Mouse (Mus musculus) c-Kit-positive CD71-positive TER-119-negative erythroid progenitor cells, embryonic 14.5 days (primary cell): ENCODE data around the gene Ugt1a5.
"Not testable (repeated sequence)": the region's sequence is repeated elsewhere in the genome, so short reads cannot be mapped to it uniquely, and the experiment has no call there.

Source experiments
- DNase-seq: peaks from one replicate; pipeline ENCODE4 v3.0.0-alpha.2; 2013; ENCODE audit warnings: low read depth

The Ugt1a5 gene

DNA sequence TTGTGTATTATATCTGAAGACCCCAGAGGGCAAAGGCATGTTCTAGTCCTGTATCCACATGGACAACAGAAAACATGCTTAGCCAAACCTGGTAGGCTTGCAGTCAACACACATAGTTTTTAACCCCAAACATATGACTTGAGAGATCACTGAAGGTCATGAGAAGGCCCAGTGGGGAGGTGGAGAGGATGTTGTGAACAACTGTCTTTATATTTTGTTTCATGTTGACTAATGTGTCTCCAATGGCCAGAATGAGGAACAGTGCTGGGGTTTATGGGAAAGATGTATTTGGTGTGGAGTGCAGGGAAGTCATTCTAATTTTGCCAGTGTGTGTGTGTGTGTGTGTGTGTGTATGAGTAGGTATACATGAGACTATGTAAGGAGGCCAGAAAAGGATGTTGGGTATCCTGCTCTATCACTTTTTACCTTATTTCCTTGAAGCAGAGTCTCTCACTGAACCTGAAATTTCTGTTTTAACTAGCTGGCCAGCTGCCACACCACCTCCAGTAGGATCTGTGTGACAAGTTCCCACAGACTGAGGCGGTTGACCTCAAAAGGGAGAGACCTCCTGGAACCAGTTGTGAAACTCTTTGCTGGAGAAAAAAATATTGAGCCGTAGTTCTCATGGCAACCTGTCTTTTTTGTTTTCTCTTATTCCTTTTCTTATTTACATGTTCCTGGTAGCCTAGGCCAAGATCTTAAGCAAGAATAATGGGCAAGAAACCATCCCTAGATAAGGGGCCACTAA lies 58.4 kb downstream of the Ugt1a5 start:
- DNase-seq: no peak

DNA sequence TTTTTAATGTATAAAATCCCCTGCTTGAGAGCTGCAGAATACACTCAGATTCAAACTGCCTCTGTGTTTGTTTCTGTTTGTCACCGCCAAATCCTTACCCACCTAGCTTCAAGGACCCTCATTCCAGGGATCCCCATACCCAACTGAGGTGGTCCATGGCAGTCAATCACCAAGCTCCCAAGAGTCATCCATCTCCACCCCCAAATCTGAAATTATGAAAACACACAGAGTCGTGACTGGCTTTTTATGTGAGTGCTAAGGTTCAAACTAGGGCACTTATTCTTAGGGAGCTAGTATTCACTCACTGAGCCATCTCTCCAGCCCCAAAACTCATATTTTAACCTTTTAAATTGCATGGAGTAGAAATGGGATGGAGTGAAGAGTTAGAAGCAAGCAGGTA lies 59.5 kb downstream of the Ugt1a5 start:
- not testable (repeated sequence) for DNase-seq

GRCm38 (mm10) chr1:88225741-88226140 lies 59.9 kb downstream of the Ugt1a5 start:
- no peak for DNase-seq

DNA sequence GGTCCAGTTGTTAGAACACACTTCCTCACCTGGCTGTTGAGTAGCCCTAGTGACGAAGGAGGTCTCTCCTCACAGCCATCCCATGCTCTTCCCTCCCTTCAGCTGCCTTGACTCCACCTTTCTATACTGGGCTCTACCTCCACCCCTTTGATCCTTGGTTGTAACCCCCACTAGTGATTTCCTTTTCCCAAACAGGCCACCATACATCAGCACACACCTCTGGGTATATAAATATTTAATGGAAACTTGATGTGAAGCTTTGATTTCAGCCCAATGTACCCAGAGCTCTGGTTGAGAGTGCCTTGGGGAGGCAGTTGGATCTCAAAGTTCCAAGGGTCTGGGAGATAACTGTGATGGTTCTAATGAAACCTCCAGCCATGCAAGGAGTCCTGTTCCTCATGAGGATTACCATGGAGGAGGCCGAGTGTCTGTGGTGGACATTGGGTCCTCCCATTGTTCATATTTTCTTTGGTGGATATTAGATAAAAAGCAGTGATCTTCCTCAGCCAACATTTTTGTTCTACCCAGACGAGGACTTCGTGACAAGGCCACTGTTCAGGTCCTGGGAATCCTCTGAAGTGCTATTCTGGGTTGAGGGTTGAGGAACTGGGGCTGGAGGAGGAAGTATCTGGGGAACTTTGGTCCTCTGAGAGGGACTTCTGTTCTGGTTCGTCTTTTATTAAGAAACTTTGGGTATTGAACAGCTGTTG lies 61.0 kb downstream of the Ugt1a5 start, which contains the start of gene Mroh2a:
Mroh2a (plus strand) TSS at position 317 of the 710 bp plus-strand sequence.
- DNase-seq: no peak

DNA sequence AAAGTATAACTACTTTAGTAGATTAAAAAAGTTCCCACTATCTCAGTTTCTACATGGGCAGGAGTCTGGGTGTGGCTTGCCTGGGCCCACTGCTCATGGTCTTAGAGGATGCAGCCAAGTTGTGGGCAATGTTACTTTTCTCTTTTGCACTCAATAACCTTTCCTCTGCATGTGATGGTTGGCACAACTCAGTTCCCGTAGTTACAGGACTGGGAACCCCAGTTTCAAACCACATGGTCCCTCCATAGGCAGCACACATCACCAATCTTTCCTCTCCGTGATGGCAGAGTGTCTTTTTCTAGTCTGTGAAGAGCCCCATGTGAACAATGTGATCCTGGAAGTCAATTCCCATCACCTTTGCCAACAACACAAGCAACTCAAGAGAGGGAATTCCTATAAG lies 61.7 kb downstream of the Ugt1a5 start:
- no peak for DNase-seq

- no peak for DNase-seq
These were observed 62.3 kb downstream of the Ugt1a5 start for GRCm38 (mm10) chr1:88228121-88228520.

GRCm38 (mm10) chr1:88229566-88229965 lies 63.8 kb downstream of the Ugt1a5 start:
- no peak for DNase-seq

DNA sequence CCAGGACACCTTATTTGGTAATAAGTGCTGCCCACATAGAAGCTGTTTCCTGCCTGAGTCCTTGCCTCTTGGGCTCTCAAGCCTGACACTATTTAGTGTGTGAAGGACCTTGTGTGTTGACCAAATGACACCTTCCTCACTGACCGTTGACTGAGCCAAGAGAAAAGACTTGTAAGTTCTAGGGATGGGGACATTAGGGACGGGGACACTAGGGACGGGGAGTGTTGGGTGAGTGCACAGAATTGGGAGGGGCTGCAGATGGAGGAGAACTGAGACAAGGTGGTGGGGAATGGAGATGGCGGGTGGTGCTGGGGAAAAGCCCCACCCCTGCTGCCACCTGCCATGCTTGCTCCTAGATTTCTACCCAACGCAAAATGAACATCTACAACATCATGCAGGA lies 64.2 kb downstream of the Ugt1a5 start:
- no peak for DNase-seq

DNA sequence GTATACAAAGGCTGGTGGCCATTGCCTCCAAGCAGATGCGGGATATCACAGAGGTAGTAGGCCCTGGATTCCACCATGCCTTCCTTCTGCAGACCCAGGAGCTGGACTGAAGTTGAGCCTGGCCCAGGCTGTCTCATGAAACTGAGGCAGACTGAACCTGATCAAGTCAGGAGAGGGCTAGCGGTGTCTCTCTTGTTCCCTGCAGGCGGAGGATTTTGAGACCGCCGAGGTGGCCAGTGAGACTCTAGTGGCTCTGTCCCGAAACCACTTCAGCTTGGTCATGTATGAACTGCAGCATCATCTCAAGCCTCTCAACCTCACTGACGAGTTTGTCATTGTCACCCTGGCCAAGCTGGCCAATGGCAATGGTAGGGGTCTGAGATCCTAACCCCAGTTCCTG lies 64.6 kb downstream of the Ugt1a5 start:
- DNase-seq: no peak

DNA sequence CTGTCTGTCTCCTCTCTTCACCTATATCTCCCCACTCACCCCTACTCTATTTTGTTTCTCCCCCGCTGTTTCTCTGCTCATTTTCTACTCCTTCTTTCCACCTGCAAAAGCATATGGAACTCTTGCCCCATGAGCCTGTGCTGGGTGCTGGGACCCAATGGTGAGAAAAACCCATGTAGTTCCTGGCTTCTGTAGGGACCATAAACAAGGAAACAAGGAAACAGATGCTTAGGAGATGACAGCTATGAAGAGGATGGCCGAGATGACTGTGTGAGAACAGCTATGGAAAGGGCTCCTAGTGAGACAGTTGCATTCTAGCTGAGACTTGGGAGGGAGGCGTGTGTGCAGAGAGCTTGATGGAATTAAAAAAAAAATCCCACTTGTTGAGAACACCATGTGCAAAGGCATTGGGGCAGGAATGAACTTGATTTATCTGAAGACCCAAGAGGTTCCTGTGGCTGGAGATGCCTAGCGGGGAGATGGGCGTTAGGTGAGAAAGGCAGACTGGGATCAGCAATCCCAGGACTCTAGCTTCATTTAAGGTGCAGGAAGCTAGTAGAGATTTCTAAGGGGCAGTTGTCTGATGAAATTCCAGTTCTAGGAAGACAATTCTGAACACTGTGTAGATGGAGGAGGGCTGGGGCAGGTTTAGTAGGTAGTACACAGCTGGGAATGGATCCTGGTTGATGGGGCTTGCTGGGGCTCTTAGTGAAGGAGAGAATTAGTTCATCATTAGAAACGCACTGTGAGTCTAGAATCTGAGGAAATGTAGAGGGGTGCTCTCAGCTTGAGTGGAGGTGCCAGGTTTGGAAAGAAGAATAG lies 65.4 kb downstream of the Ugt1a5 start:
- DNase-seq: no peak

DNA sequence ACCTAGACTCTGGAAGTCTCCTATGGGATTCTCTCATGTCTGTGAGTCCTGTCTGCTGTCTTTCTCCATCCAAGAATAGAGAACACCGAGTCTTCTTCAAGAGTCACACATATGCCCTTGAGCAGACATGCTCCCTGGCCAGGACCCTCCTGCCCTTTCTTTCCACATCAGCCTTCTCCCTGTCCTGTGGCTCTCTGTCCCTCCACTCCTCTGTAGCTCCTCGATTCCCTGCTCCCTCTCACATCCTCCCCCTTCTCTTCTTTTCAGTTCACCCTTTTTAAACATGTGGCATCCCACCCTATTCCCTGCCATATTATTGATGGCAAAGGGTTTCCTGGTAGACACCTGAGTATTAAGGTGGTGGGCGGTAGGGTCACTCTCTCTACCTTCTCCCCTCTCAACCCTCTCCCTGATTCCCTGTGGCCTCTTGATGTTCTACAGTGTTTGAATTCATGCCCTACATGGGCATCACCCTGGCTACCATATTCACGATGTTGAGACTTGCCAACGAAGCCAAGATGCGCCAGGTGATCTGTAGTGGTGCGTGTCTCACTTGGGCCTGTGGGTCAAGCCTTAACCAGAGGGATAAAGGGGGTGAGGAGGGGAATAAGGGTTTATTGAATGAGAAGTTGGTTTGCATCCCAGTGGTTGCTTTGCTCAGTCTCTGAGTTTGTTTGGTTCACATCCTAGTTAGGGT lies 66.1 kb downstream of the Ugt1a5 start:
- no peak for DNase-seq

DNA sequence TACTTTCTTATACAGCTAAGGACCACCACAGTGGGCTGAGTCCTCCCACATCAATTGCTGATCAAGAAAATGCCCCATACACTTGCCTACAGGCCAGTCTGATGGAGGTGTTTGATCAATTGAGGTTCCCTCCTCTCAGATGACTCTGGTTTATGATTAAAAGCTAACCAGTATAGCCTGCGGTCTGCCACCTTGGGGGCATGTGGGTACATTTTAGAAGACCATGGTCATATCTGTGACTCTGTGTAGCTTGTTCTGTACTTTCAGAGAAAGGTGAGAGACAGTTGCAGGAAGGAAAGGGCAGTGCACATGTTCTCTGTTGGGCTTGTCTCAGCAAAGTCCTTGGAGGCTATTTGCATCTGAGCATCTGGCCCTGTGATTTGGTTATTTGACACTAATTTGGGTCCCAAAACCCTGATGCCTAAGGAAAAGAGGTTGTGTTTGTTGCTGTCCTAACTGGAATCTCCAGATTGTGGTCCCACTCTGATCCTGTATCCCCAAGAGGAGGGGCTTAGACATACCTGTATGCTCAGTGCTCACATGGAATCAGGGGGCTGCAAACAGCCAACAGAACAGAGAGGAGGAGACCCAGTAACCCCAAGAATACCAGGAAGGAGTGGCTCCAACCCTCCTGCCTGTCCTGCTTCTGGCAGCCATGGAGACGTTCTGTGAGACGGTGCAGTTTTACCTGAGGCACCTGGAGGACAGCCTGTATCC lies 67.0 kb downstream of the Ugt1a5 start:
- no peak for DNase-seq

GRCm38 (mm10) chr1:88233421-88234247 lies 67.8 kb downstream of the Ugt1a5 start:
- DNase-seq: no peak

DNA sequence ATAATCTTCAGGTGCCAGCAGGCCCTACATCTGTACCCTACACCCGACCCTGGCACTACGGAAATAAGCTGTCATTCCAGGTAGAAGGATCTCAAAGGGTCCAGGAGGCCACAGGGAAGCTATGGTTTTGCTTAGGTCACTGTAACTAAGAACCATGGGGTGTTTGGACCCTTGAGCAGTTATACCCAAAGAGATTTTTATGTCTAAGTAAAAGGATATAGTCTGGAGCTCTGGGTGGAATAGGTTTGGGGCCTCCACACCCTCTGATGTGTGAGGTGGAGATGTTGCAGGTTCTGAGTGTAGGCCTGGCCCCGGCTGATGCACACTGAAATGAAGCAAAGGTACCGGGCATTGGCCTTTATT lies 68.4 kb downstream of the Ugt1a5 start:
- no peak for DNase-seq

DNA sequence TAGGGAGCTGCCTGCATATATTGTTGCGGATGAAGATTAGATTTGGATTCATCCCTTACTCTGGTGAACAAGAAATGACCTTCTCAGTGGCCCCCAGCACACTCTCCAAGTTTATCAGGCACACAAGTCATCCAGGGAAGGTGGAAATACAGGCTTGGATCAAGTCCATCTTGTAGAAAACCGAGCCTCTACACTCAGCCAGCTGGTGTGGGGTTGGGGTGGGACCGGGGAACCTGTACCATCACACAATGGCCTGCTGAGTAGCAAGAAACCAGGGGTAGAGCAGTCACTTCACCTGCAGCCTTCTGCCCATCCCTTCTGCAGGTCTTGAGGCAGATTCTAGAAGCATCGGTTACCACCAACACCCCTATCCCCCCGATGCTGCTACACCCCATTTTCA lies 68.8 kb downstream of the Ugt1a5 start:
- no peak for DNase-seq

DNA sequence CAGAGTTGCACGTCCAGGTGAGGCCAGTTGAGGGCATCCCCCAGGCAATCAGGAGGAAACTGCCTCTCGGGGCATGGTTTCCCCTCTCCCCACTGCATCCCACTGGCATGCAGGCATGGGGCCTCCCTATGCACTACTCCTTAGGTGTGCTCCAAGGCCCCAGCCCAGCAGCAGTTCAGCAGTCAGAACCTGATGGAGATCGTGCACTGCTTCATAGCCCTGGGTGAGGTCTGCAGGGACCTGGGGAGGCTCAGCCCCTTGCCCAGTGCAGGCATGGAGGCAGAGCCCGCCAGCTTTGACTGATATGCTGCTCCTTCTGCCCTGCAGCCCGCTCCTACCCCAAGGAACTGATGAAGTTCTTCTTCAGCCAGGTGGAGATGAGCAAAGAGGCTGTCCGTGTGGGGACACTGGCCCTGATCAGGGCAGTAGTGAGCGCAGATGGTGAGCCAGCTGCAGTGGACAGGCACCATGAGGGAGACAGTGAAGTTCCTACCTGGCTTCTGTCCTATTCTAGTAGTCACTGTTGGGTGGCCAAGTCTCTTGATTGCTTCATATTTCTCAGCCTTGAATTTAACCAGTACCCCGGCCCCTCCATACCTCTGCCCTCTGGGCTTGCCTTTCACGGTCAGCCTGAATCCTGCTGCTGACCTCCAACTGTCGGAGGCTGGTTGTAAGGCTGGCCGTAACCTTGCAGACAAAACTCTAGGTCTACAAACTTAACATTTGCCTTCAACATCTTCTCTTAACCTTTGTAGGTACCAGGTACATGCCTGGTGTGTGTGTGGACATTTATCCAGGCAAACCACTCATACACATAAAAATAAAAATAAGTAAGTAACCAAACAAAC lies 69.5 kb downstream of the Ugt1a5 start:
- DNase-seq: no peak

GRCm38 (mm10) chr1:88235894-88236415 lies 70.1 kb downstream of the Ugt1a5 start:
- DNase-seq: no peak

DNA sequence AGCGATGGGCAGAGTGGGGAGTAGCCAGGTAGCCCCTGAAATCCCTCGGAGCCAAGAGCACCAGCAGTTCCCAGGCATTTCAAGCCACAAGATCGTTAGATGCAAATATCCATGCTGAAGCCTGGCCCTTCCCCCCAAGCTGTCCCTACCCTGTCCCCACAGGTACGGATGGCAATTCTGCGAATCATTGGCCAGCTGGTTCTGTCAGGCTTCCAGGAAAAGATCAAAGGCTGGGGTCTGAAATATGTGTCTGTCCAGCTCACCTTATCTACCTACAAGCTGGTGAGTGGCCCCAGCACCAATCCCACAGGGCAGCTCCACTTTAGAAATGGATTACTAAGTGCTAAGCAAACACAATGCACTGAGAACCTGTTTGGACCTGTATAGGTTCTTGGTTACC lies 71.5 kb downstream of the Ugt1a5 start:
- DNase-seq: no peak

DNA sequence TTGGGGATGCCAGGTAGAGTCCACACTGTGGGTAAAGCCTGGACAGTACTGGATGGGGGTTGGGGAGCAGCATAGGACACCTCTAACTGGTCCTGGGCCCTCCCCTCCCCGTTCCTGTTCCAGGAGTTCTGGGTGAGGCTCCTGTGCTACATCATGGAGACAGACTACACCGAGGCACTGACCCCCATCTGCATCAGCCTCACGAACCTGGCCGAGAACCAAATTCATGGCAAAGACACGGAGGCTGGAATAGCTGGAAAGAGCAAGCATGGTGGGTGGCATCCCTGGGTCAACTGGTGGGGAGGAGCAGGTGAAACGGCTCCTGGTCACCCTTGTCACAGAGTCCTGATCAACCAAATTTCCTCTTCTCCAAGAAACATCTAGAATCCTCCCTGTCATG lies 73.0 kb downstream of the Ugt1a5 start:
- no peak for DNase-seq
